Mouse (Mus musculus): ENCODE results near the gene 4921524J17Rik. TPM values are rescaled to one million over a fixed set of nuclear protein-coding genes. Genes with fewer than 3 reads are reported as not detected.
A peak's percentile ranks its signal among the peaks of the same experiment; 100 is the strongest.

The 4921524J17Rik gene
- total and polyA plus RNA-seq, 3 experiments, result 14.6 to 21.9 TPM; not detected in 1

- TF ChIP-seq SMC3 (IDR thresholded peaks at IDR 0.05; ENCODE audit: low read depth, low read length), result peak; percentile 84
- TF ChIP-seq ZNF384 (IDR thresholded peaks at IDR 0.05; ENCODE audit: low read depth, low read length), result peak; percentile 71
These were observed 24.6 kb downstream of the 4921524J17Rik start (continued) for GRCm38 (mm10) chr8:85408053-85408505.

GRCm38 (mm10) chr8:85405961-85406360 is 26.7 kb downstream of the 4921524J17Rik start:
- Histone ChIP-seq H3K79me2 (ENCODE audit: control insufficient read depth, insufficient read depth, low read length, poor library complexity) (no peaks in the 10 kb centered on the region), H3K36me3 (ENCODE audit: control insufficient read depth in 1 of 2, insufficient read depth in 2 of 2, low read length in 2 of 2) (peaks cover 7% of the 10 kb centered on the region in 2 experiments), H3K27me3 (ENCODE audit: control insufficient read depth in 1 of 2, insufficient read depth in 2 of 2, low read length in 2 of 2) (no peaks in the 10 kb centered on the region), H3K4me1 (ENCODE audit: control insufficient read depth in 1 of 2, insufficient read depth in 2 of 2, low read length in 2 of 2) (peaks cover 0 to 3% of the 10 kb centered on the region in 2 experiments; a peak in 2 of 4 replicates), H3K9me3 (replicated peaks; ENCODE audit: insufficient read depth, low read length) (no peaks in the 10 kb centered on the region), H3K4me3 (ENCODE audit: control insufficient read depth in 1 of 2, insufficient read depth in 1 of 2, low read depth in 2 of 2, low read length in 2 of 2) (no peak overlapping the region), H3K9ac (ENCODE audit: control insufficient read depth, low read depth, low read length, poor library complexity, severe bottlenecking) (no peak overlapping the region), H3K27ac (ENCODE audit: control insufficient read depth, low read depth, low read length) (no peak overlapping the region)
- DNase-seq (ENCODE audit: low read depth, low spot score), result no peak
- TF ChIP-seq KAT2A (conservative IDR thresholded peaks at IDR 0.05; ENCODE audit: low read depth, low read length), result no peak
- TF ChIP-seq TAL1 (IDR thresholded peaks at IDR 0.05; ENCODE audit: low read length), result no peak
- no peak for TF ChIP-seq MAX (IDR thresholded peaks at IDR 0.05; ENCODE audit: low read length)
- TF ChIP-seq USF2 (IDR thresholded peaks at IDR 0.05; ENCODE audit: borderline replicate concordance in 1 of 2, insufficient read depth in 1 of 2, low read depth in 1 of 2, low read length in 2 of 2), result no peak
- no peak for TF ChIP-seq MAZ (IDR thresholded peaks at IDR 0.05; ENCODE audit: low read depth, low read length)
- TF ChIP-seq BHLHE40 (IDR thresholded peaks at IDR 0.05; ENCODE audit: borderline replicate concordance, low read depth, low read length), result no peak
- no peak for TF ChIP-seq POLR2AphosphoS5 (IDR thresholded peaks at IDR 0.05; ENCODE audit: borderline replicate concordance, low read depth, low read length)
- TF ChIP-seq CHD2 (IDR thresholded peaks at IDR 0.05; ENCODE audit: low read length), result no peak
- no peak for TF ChIP-seq NELFE (IDR thresholded peaks at IDR 0.05; ENCODE audit: low read depth, low read length)
- TF ChIP-seq POLR2A (IDR thresholded peaks at IDR 0.05; ENCODE audit: control insufficient read depth in 1 of 2, insufficient read depth in 1 of 2, low read depth in 1 of 2, low read length in 2 of 2, poor library complexity in 1 of 2), result no peak
- no peak for TF ChIP-seq GATA1 (IDR thresholded peaks at IDR 0.05; ENCODE audit: low read depth, low read length)
- no peak for TF ChIP-seq ZNF384 (IDR thresholded peaks at IDR 0.05; ENCODE audit: low read depth, low read length)
- no peak for TF ChIP-seq ZC3H11A (IDR thresholded peaks at IDR 0.05; ENCODE audit: low read depth, low read length)
- TF ChIP-seq UBTF (IDR thresholded peaks at IDR 0.05; ENCODE audit: borderline replicate concordance, insufficient read depth, low read depth, low read length), result no peak

- no peaks in the 10 kb centered on the region for H3K9me3 ChIP-seq (replicated peaks; ENCODE audit: insufficient read depth, low read length)
- no peak for TF ChIP-seq BHLHE40 (IDR thresholded peaks at IDR 0.05; ENCODE audit: borderline replicate concordance, low read depth, low read length)
- no peak for TF ChIP-seq MAX (IDR thresholded peaks at IDR 0.05; ENCODE audit: low read length)
- no peak for TF ChIP-seq TCF12 (IDR thresholded peaks at IDR 0.05; ENCODE audit: low read depth, low read length)
- TF ChIP-seq ZNF384 (IDR thresholded peaks at IDR 0.05; ENCODE audit: low read depth, low read length), result no peak
- no peak for TF ChIP-seq RCOR1 (IDR thresholded peaks at IDR 0.05; ENCODE audit: low read depth, low read length)
- no peak for TF ChIP-seq KAT2A (conservative IDR thresholded peaks at IDR 0.05; ENCODE audit: low read depth, low read length)
- peak; percentile 52 for DNase-seq (ENCODE audit: low read depth, low spot score)
These were observed 27.2 kb downstream of the 4921524J17Rik start for GRCm38 (mm10) chr8:85405418-85405817.

More at GRCm38 (mm10) chr8:85405418-85405817, 27.2 kb downstream of the 4921524J17Rik start:
- no peak overlapping the region for H3K27ac ChIP-seq (ENCODE audit: control insufficient read depth, low read depth, low read length)
- no peaks in the 10 kb centered on the region for H3K79me2 ChIP-seq (ENCODE audit: control insufficient read depth, insufficient read depth, low read length, poor library complexity)
- H3K36me3 ChIP-seq (ENCODE audit: control insufficient read depth in 1 of 2, insufficient read depth in 2 of 2, low read length in 2 of 2), result peaks cover 4 to 7% of the 10 kb centered on the region in 2 experiments
- H3K9ac ChIP-seq (ENCODE audit: control insufficient read depth, low read depth, low read length, poor library complexity, severe bottlenecking), result no peak overlapping the region
- no peak overlapping the region for H3K4me3 ChIP-seq (ENCODE audit: control insufficient read depth in 1 of 2, insufficient read depth in 1 of 2, low read depth in 2 of 2, low read length in 2 of 2)
- peaks cover 0 to 3% of the 10 kb centered on the region in 2 experiments; a peak in 2 of 4 replicates for H3K4me1 ChIP-seq (ENCODE audit: control insufficient read depth in 1 of 2, insufficient read depth in 2 of 2, low read length in 2 of 2)
- H3K27me3 ChIP-seq (ENCODE audit: control insufficient read depth in 1 of 2, insufficient read depth in 2 of 2, low read length in 2 of 2), result no peaks in the 10 kb centered on the region

All from MEL (cell line).